Mouse (Mus musculus) urinary bladder, adult 18-20 months (tissue): ENCODE data around the gene Duox2.
A peak's percentile ranks its signal among the peaks of the same experiment; 100 is the strongest.

Experiments used
- DNase-seq, 2 experiments: peaks; one replicate each; pipeline ENCODE4 v3.0.0; 2022; ENCODE audit warnings: low spot score in 2 of 2, mixed read lengths in 2 of 2

Gene Duox2

GRCm38 (mm10) chr2:122302574-122303241 lies 4.5 kb upstream of the Duox2 start:
- peak in 1 of 2 experiments; percentile 40 for DNase-seq

GRCm38 (mm10) chr2:122301921-122302573 lies 3.8 kb upstream of the Duox2 start:
- no peak for DNase-seq

GRCm38 (mm10) chr2:122301081-122301920 lies 3.1 kb upstream of the Duox2 start:
- no peak for DNase-seq

- DNase-seq: no peak
Observed at GRCm38 (mm10) chr2:122300656-122301020, 2.4 kb upstream of the Duox2 start.

GRCm38 (mm10) chr2:122299911-122300655 lies 1.8 kb upstream of the Duox2 start:
- no peak for DNase-seq

- no peak for DNase-seq
Observed at GRCm38 (mm10) chr2:122298596-122299490, 594 bp upstream of the Duox2 start, which contains the start of gene Duoxa2. Gene Duoxa2 (plus strand): TSS chr2:122298900.

- DNase-seq: no peak
Observed at GRCm38 (mm10) chr2:122297271-122298095, 766 bp downstream of the Duox2 start.

- DNase-seq: no peak
Observed at GRCm38 (mm10) chr2:122294916-122295315, 3.3 kb downstream of the Duox2 start.

- no peak for DNase-seq
Observed at GRCm38 (mm10) chr2:122286137-122286536, 12.1 kb downstream of the Duox2 start.

GRCm38 (mm10) chr2:122284091-122284490 lies 14.2 kb downstream of the Duox2 start:
- DNase-seq: no peak

- DNase-seq: no peak
Observed at GRCm38 (mm10) chr2:122278769-122279168, 19.5 kb downstream of the Duox2 start.

GRCm38 (mm10) chr2:122266407-122267193 lies 31.6 kb downstream of the Duox2 start:
- no peak for DNase-seq

GRCm38 (mm10) chr2:122264690-122265089 lies 33.6 kb downstream of the Duox2 start:
- DNase-seq: no peak

GRCm38 (mm10) chr2:122260729-122261128 lies 37.5 kb downstream of the Duox2 start:
- no peak for DNase-seq

GRCm38 (mm10) chr2:122255997-122256396 lies 42.3 kb downstream of the Duox2 start:
- no peak for DNase-seq

- no peak for DNase-seq
Observed at GRCm38 (mm10) chr2:122247786-122248185, 50.5 kb downstream of the Duox2 start.

GRCm38 (mm10) chr2:122243671-122244131 lies 54.5 kb downstream of the Duox2 start:
- peak; percentile 51 to 62 for DNase-seq

GRCm38 (mm10) chr2:122241935-122242334 lies 56.3 kb downstream of the Duox2 start:
- DNase-seq: no peak

- no peak for DNase-seq
Observed at GRCm38 (mm10) chr2:122241226-122241625, 57.0 kb downstream of the Duox2 start.
